Mouse (Mus musculus) adrenal gland, adult 18-20 months (tissue): Measurements from ENCODE around the gene Arhgap21. TPM values are rescaled to one million over a fixed set of nuclear protein-coding genes. Genes with fewer than 3 reads are reported as not detected.

ENCODE experiments used
- DNase-seq, 2 experiments: peaks; one replicate each; pipeline ENCODE4 v3.0.0; 2021 to 2022; ENCODE audit warnings: low spot score in 2 of 2
- total RNA-seq, 2 experiments: library from RNA; stranded (reverse); gene quantifications; 1 replicate in 1 of 2; 2 replicates in 1 of 2; pipeline ENCODE4 v1.2.3; 2021

The Arhgap21 gene
- total RNA-seq, 2 experiments from 2014 or later = 55.5 to 67.8 TPM

- DNase-seq = peak; percentile 33 to 46
These were observed 1.5 kb downstream of the Arhgap21 start for GRCm38 (mm10) chr2:20967101-20967645.

GRCm38 (mm10) chr2:20966176-20967100 lies 2.2 kb downstream of the Arhgap21 start:
- DNase-seq = peak in 1 of 2 experiments; percentile 18

GRCm38 (mm10) chr2:20965361-20965760 lies 3.3 kb downstream of the Arhgap21 start:
- DNase-seq = no peak

GRCm38 (mm10) chr2:20964461-20964860 lies 4.2 kb downstream of the Arhgap21 start:
- DNase-seq = no peak

- DNase-seq = no peak
These were observed 5.4 kb downstream of the Arhgap21 start for GRCm38 (mm10) chr2:20963226-20963805.

GRCm38 (mm10) chr2:20962284-20962683 lies 6.4 kb downstream of the Arhgap21 start:
- DNase-seq = no peak

- DNase-seq = no peak
These were observed 6.9 kb downstream of the Arhgap21 start for GRCm38 (mm10) chr2:20961825-20962224.

GRCm38 (mm10) chr2:20961295-20961694 lies 7.4 kb downstream of the Arhgap21 start:
- no peak for DNase-seq

GRCm38 (mm10) chr2:20960668-20961035 lies 8.0 kb downstream of the Arhgap21 start:
- DNase-seq = no peak

- DNase-seq = no peak
These were observed 8.6 kb downstream of the Arhgap21 start for GRCm38 (mm10) chr2:20959906-20960667.

GRCm38 (mm10) chr2:20959045-20959444 lies 9.6 kb downstream of the Arhgap21 start:
- DNase-seq = no peak

- no peak for DNase-seq
These were observed 10.7 kb downstream of the Arhgap21 start for GRCm38 (mm10) chr2:20957995-20958394.

GRCm38 (mm10) chr2:20956716-20957115 lies 12.0 kb downstream of the Arhgap21 start:
- no peak for DNase-seq

- DNase-seq = no peak
These were observed 12.7 kb downstream of the Arhgap21 start for GRCm38 (mm10) chr2:20955996-20956395.

- DNase-seq = no peak
These were observed 13.3 kb downstream of the Arhgap21 start for GRCm38 (mm10) chr2:20955376-20955775.

- DNase-seq = no peak
These were observed 16.0 kb downstream of the Arhgap21 start for GRCm38 (mm10) chr2:20952716-20953115.

GRCm38 (mm10) chr2:20949168-20949567 lies 19.5 kb downstream of the Arhgap21 start:
- DNase-seq = no peak

GRCm38 (mm10) chr2:20947036-20947435 lies 21.6 kb downstream of the Arhgap21 start:
- DNase-seq = no peak

- no peak for DNase-seq
These were observed 23.1 kb downstream of the Arhgap21 start for GRCm38 (mm10) chr2:20945596-20945995.

GRCm38 (mm10) chr2:20943730-20944454 lies 24.8 kb downstream of the Arhgap21 start:
- DNase-seq = no peak

- peak in 1 of 2 experiments; percentile 35 for DNase-seq
These were observed 25.5 kb downstream of the Arhgap21 start for GRCm38 (mm10) chr2:20943222-20943621.
